Mouse (Mus musculus): ENCODE data around the gene Dennd5b.

GRCm38 (mm10) chr6:148961285-148961684 is 140.2 kb downstream of the Dennd5b start:
- TF ChIP-seq MAFK (IDR thresholded peaks at IDR 0.05; ENCODE audit: insufficient read depth, low read depth, low read length) = no peak
- no peak for TF ChIP-seq ZC3H11A (IDR thresholded peaks at IDR 0.05; ENCODE audit: borderline replicate concordance, low read depth, low read length)
